Mouse (Mus musculus): ENCODE measurements at regions not wholly inside any gene's neighbourhood (a gene's known extent, or its start where the extent isn't known, plus 50 kb on each side); places are given as distances from the start of the nearest gene placed in this dataset.

GRCm38 (mm10) chr8:127885831-127886230, 472.6 kb upstream of the Nrp1 start:
- no peak for DNase-seq (ENCODE audit: low spot score in 2 of 2)

- no peak for DNase-seq (ENCODE audit: low spot score in 2 of 2)
Observed at GRCm38 (mm10) chr8:127890729-127891128, 467.7 kb upstream of the Nrp1 start.

- DNase-seq (ENCODE audit: low spot score in 2 of 2), result no peak
Observed at GRCm38 (mm10) chr8:127894284-127894683, 464.1 kb upstream of the Nrp1 start.

GRCm38 (mm10) chr8:127908436-127908835, 450.0 kb upstream of the Nrp1 start:
- no peak for DNase-seq (ENCODE audit: low spot score in 2 of 2)

GRCm38 (mm10) chr8:127909580-127909979, 448.8 kb upstream of the Nrp1 start:
- DNase-seq (ENCODE audit: low spot score in 2 of 2), result no peak

- DNase-seq (ENCODE audit: low spot score in 2 of 2), result no peak
Observed at GRCm38 (mm10) chr8:127914086-127914485, 444.3 kb upstream of the Nrp1 start.

- no peak for DNase-seq (ENCODE audit: low spot score in 2 of 2)
Observed at GRCm38 (mm10) chr8:127914914-127915313, 443.5 kb upstream of the Nrp1 start.

GRCm38 (mm10) chr8:127915591-127916028, 442.8 kb upstream of the Nrp1 start:
- DNase-seq (ENCODE audit: low spot score in 2 of 2), result no peak

GRCm38 (mm10) chr8:127921925-127922324, 436.5 kb upstream of the Nrp1 start:
- no peak for DNase-seq (ENCODE audit: low spot score in 2 of 2)

- DNase-seq (ENCODE audit: low spot score in 2 of 2), result no peak
Observed at GRCm38 (mm10) chr8:127923321-127923720, 435.1 kb upstream of the Nrp1 start.

- DNase-seq (ENCODE audit: low spot score in 2 of 2), result no peak
Observed at GRCm38 (mm10) chr8:127932276-127932675, 426.1 kb upstream of the Nrp1 start.

- DNase-seq (ENCODE audit: low spot score in 2 of 2), result no peak
Observed at GRCm38 (mm10) chr8:127936792-127937435, 421.5 kb upstream of the Nrp1 start.

GRCm38 (mm10) chr8:127939284-127939985, 419.0 kb upstream of the Nrp1 start:
- no peak for DNase-seq (ENCODE audit: low spot score in 2 of 2)

- DNase-seq (ENCODE audit: low spot score in 2 of 2), result no peak
Observed at GRCm38 (mm10) chr8:127939986-127940359, 418.4 kb upstream of the Nrp1 start.

GRCm38 (mm10) chr8:127942319-127942718, 416.1 kb upstream of the Nrp1 start:
- no peak for DNase-seq (ENCODE audit: low spot score in 2 of 2)

GRCm38 (mm10) chr8:127944955-127945498, 413.4 kb upstream of the Nrp1 start:
- DNase-seq (ENCODE audit: low spot score in 2 of 2), result no peak

GRCm38 (mm10) chr8:127957571-127957970, 400.8 kb upstream of the Nrp1 start:
- DNase-seq (ENCODE audit: low spot score in 2 of 2), result no peak

GRCm38 (mm10) chr8:127958351-127959044, 399.9 kb upstream of the Nrp1 start:
- DNase-seq (ENCODE audit: low spot score in 2 of 2), result no peak

GRCm38 (mm10) chr8:127962862-127963261, 395.5 kb upstream of the Nrp1 start:
- DNase-seq (ENCODE audit: low spot score in 2 of 2), result no peak

- DNase-seq (ENCODE audit: low spot score in 2 of 2), result no peak
Observed at GRCm38 (mm10) chr8:127963625-127964024, 394.8 kb upstream of the Nrp1 start.

- no peak for DNase-seq (ENCODE audit: low spot score in 2 of 2)
Observed at GRCm38 (mm10) chr8:127964801-127965200, 393.6 kb upstream of the Nrp1 start.

- no peak for DNase-seq (ENCODE audit: low spot score in 2 of 2)
Observed at GRCm38 (mm10) chr8:127965341-127965740, 393.1 kb upstream of the Nrp1 start.
